In genomic region chr9:90115308-90115700, GRCm38 (mm10) we compare ENCODE assay signal across 8 mouse cellular contexts. TPM values are rescaled to one million over a fixed set of nuclear protein-coding genes. Genes with fewer than 3 reads are reported as not detected.
DNase-seq lines count a peak whose midpoint lies in the region; ATAC-seq and TF ChIP-seq lines count a peak whose summit lies in the region.

No protein-coding gene starts in this region.

- TF ChIP-seq CTCF in G1E (IDR thresholded peaks at IDR 0.05; ENCODE audit: low read depth, low read length): no peak

- H3K4me3 ChIP-seq in heart, embryonic 13.5 days: peak overlapping the region; percentile 98
- H3K4me3 ChIP-seq in G1E (ENCODE audit: low read depth, low read length) (peak overlapping the region; percentile 89; the same call in 1 of the 2 replicates), macrophage (ENCODE audit: inconsistent target) (peak overlapping the region; percentile 83; the same call in 1 of the 2 replicates)
- H3K4me3 ChIP-seq in hindbrain, embryonic 10.5 days: peak overlapping the region; percentile 96

- peaks cover 28% of the 10 kb centered on the region for H3K4me1 ChIP-seq in heart, embryonic 13.5 days
- peaks cover 19% of the 10 kb centered on the region for H3K4me1 ChIP-seq in G1E (ENCODE audit: insufficient read depth, low read depth, low read length)
- peaks cover 20% of the 10 kb centered on the region for H3K4me1 ChIP-seq in hindbrain, embryonic 10.5 days (replicated peaks)

- peak overlapping the region; percentile 75 for H3K4me2 ChIP-seq in heart, embryonic 13.5 days

- no peak for ATAC-seq in heart, embryonic 13.5 days (ENCODE audit: extremely low read depth, insufficient number of reproducible peaks, low FRiP score, low TSS enrichment)
- no peak for ATAC-seq in G1E (ENCODE audit: extremely low read depth, insufficient number of reproducible peaks, low FRiP score, poor library complexity, severe bottlenecking)

- H3K36me3 ChIP-seq in heart, embryonic 13.5 days: no peaks in the 10 kb centered on the region
- H3K36me3 ChIP-seq in G1E (replicated peaks): no peaks in the 10 kb centered on the region
- no peaks in the 10 kb centered on the region for H3K36me3 ChIP-seq in hindbrain, embryonic 10.5 days
- H3K36me3 ChIP-seq in macrophage (ENCODE audit: inconsistent target): no peaks in the 10 kb centered on the region

- no peak for DNase-seq in heart, postnatal 25 days (ENCODE audit: low spot score)
- DNase-seq in G1E (ENCODE audit: low spot score): no peak
- no peak for DNase-seq in hindbrain, embryonic 10.5 days (ENCODE audit: low spot score)
- DNase-seq in ovary, postnatal 36 days (ENCODE audit: low spot score): no peak
- no peak for DNase-seq in right cerebral cortex, adult 2 months (ENCODE audit: low spot score in 2 of 2)
- no peak for DNase-seq in cerebellum, postnatal 4 days (ENCODE audit: low spot score in 2 of 2)

- H3K27me3 ChIP-seq in heart, embryonic 13.5 days (replicated peaks): peaks cover 7% of the 10 kb centered on the region
- H3K27me3 ChIP-seq in G1E (ENCODE audit: insufficient read depth, low read length): no peaks in the 10 kb centered on the region
- H3K27me3 ChIP-seq in hindbrain, embryonic 10.5 days (ENCODE audit: insufficient read depth, poor library complexity, severe bottlenecking): no peaks in the 10 kb centered on the region

- peak overlapping the region; percentile 32; the same call in 1 of the 2 replicates for H3K27ac ChIP-seq in heart, embryonic 13.5 days (replicated peaks)
- H3K27ac ChIP-seq in hindbrain, embryonic 10.5 days: peak overlapping the region; percentile 100
- H3K27ac ChIP-seq in macrophage: no peak overlapping the region

- no peaks in the 10 kb centered on the region for H3K9me3 ChIP-seq in heart, embryonic 13.5 days
- H3K9me3 ChIP-seq in G1E (replicated peaks): no peaks in the 10 kb centered on the region
- no peaks in the 10 kb centered on the region for H3K9me3 ChIP-seq in hindbrain, embryonic 10.5 days

- intact Hi-C loops in heart, postnatal 25 days (cut with DNase I): no loop called here

- H3K9ac ChIP-seq in heart, embryonic 13.5 days: peak overlapping the region; percentile 79

- H3K79me2 ChIP-seq in macrophage (ENCODE audit: inconsistent target): peaks cover 33% of the 10 kb centered on the region

RNA-seq across cellular contexts. Expression of gene Morf4l1, which starts 0.7 kb away (rescaled TPM):
- polyA plus RNA-seq in heart, embryonic 13.5 days (2015; fragmentation: Nextera tagmentation; extraction: Ambion mirVana): 332 and 344 TPM in 2 replicates
- total RNA-seq in heart, postnatal 25 days (2021): 100 to 1,000 TPM; 238 to 261 TPM
- total RNA-seq in G1E (2014; fragmentation: Nextera tagmentation): 219 and 248 TPM in 2 replicates
- total RNA-seq in G1E (2017): 146 and 172 TPM in 2 replicates
- 106 and 118 TPM in 2 replicates for polyA plus RNA-seq in G1E (2012)
- 538 and 546 TPM in 2 replicates for polyA plus RNA-seq in hindbrain, embryonic 10.5 days (2016; fragmentation: Nextera tagmentation; extraction: Ambion mirVana)
- total RNA-seq in macrophage (2018; cell fraction: chromatin; rRNA removed): 100 to 1,000 TPM; 267 to 473 (median 379) TPM
- 100 to 1,000 TPM; 308 to 444 (median 369) TPM for total RNA-seq in macrophage (2018; cell fraction: cytosol; rRNA removed)
- total RNA-seq in macrophage (2018; cell fraction: nucleus; rRNA removed): 100 to 1,000 TPM; 206 to 324 (median 272) TPM
- polyA plus RNA-seq in macrophage (2018): 377 to 571 TPM (median 378 TPM) in 3 replicates

RNA-seq across cellular contexts. Expression of gene Adamts7, which starts 47.6 kb away (rescaled TPM):
- polyA plus RNA-seq in heart, embryonic 13.5 days (2015; fragmentation: Nextera tagmentation; extraction: Ambion mirVana): 6.8 and 7.9 TPM in 2 replicates
- 10 to 100 TPM; 17.9 to 20.9 TPM for total RNA-seq in heart, postnatal 25 days (2021)
- not detected in 2 replicates for total RNA-seq in G1E (2014; fragmentation: Nextera tagmentation)
- total RNA-seq in G1E (2017): 0.17 TPM in 1 of 2 replicates, not detected in the other
- not detected in 2 replicates for polyA plus RNA-seq in G1E (2012)
- 16.1 and 16.2 TPM in 2 replicates for polyA plus RNA-seq in hindbrain, embryonic 10.5 days (2016; fragmentation: Nextera tagmentation; extraction: Ambion mirVana)
- 1 to 10 TPM in 1 of 26 experiments, under 1 TPM in 9, not detected in 16; 0.12 to 1.4 (median 0.35) TPM for total RNA-seq in macrophage (2018; cell fraction: chromatin; rRNA removed)
- total RNA-seq in macrophage (2018; cell fraction: cytosol; rRNA removed): under 1 TPM in 7 of 26 experiments, not detected in 19; 0.03 to 0.10 (median 0.09) TPM
- under 1 TPM in 3 of 26 experiments, not detected in 23; 0.12 to 0.55 (median 0.23) TPM for total RNA-seq in macrophage (2018; cell fraction: nucleus; rRNA removed)
- not detected in 3 replicates for polyA plus RNA-seq in macrophage (2018)
